Mouse (Mus musculus) heart, postnatal 0 days (tissue): Measurements from ENCODE around the gene Zfp622. TPM values are rescaled to one million over a fixed set of nuclear protein-coding genes. Genes with fewer than 3 reads are reported as not detected.

Experiments used
- ATAC-seq: fragments of 200-750 bp; cut with Nextera tagmentation; 2 replicates; pipeline ENCODE4 v1.8.0; 2017; ENCODE audit warnings: low read depth, moderate number of reproducible peaks, moderate library complexity; ENCODE audit not compliant: insufficient read depth
- DNase-seq: peaks from one replicate; pipeline ENCODE4 v3.0.0-alpha.2; 2016; ENCODE audit warnings: low spot score
- H3K27ac ChIP-seq: fragments of 300-500 bp; sonication (generic); 2 replicates; pipeline ENCODE4 v1.5.1; 2014; ENCODE audit warnings: low read depth, mild to moderate bottlenecking
- H3K27me3 ChIP-seq: fragments of 300-500 bp; sonication (generic); 2 replicates; pipeline ENCODE4 v1.6.1; 2014; ENCODE audit warnings: low read length, mixed read lengths; ENCODE audit not compliant: control insufficient read depth, insufficient read depth
- H3K36me3 ChIP-seq: fragments of 300-500 bp; sonication (generic); replicated peaks from 2 replicates; pipeline ENCODE4 v1.6.1; 2014; ENCODE audit warnings: low read length, mixed read lengths; ENCODE audit not compliant: control insufficient read depth, insufficient read depth
- H3K4me1 ChIP-seq: fragments of 300-500 bp; sonication (generic); 2 replicates; pipeline ENCODE4 v1.6.1; 2014; ENCODE audit warnings: antibody characterized with exemption; ENCODE audit not compliant: control insufficient read depth, insufficient read depth
- H3K4me2 ChIP-seq: fragments of 300-500 bp; sonication (generic); 2 replicates; pipeline ENCODE4 v1.6.1; 2014; ENCODE audit warnings: low read depth, mild to moderate bottlenecking, low read length, moderate library complexity
- H3K4me3 ChIP-seq: fragments of 300-500 bp; sonication (generic); 2 replicates; pipeline ENCODE4 v1.5.1; 2014; ENCODE audit warnings: low read depth, low read length
- H3K9ac ChIP-seq: fragments of 300-500 bp; sonication (generic); replicated peaks from 2 replicates; pipeline ENCODE4 v1.6.1; 2014; ENCODE audit warnings: low read depth, low read length, mixed read lengths
- H3K9me3 ChIP-seq: fragments of 300-500 bp; sonication (generic); replicated peaks from 2 replicates; pipeline ENCODE4 v1.6.1; 2016; ENCODE audit warnings: low read length; ENCODE audit not compliant: control insufficient read depth
- CTCF ChIP-seq: IDR thresholded peaks from 2 replicates; pipeline ENCODE4 v1.5.1; 2016; ENCODE audit warnings: antibody characterized with exemption, control low read depth, low read depth
- EP300 ChIP-seq: IDR thresholded peaks from 2 replicates; pipeline ENCODE4 v1.6.1; 2016; ENCODE audit warnings: antibody characterized with exemption, low read depth
- WGBS: fragments of 180-500 bp; shearing (Covaris S2); extraction: QIAGEN DNeasy Blood & Tissue Kit; methylation state at CpG from one replicate; pipeline ENCODE4 v1.1.7; 2014; 5-methylcytosine and 5-hydroxymethylcytosine counted together
- microRNA-seq: library from miRNA; unstranded; fragments of <30 nt; microRNA quantifications from one replicate; pipeline ENCODE4, GENCODE M21; 2016
- polyA plus RNA-seq: library from polyadenylated mRNA; unstranded; fragments of >200 nt; fragmentation: Nextera tagmentation; extraction: Ambion mirVana; gene quantifications from 2 replicates; pipeline ENCODE4 v1.2.1, GENCODE M21; 2015
- total RNA-seq: library from RNA; depleted of rRNA; stranded (reverse); fragments of >200 nt; gene quantifications from 2 replicates; pipeline ENCODE4 v1.2.3, GENCODE M21; 2014; ENCODE audit warnings: low replicate concordance; rRNA removed

Gene Zfp622
- total and polyA plus RNA-seq, 2 experiments from 2014 or later, result 9.2 to 11.0 TPM

- no peaks in the 10 kb centered on the region for H3K4me1 ChIP-seq
- H3K9ac ChIP-seq, result no peak overlapping the region
- H3K27me3 ChIP-seq, result no peaks in the 10 kb centered on the region
- H3K9me3 ChIP-seq, result no peaks in the 10 kb centered on the region
- WGBS, result 81% methylated on average over 8 of the region's 8 CpGs
- TF ChIP-seq CTCF, result no peak
- no peak for TF ChIP-seq EP300
- H3K4me2 ChIP-seq, result no peak overlapping the region
- no peak overlapping the region for H3K27ac ChIP-seq
- H3K36me3 ChIP-seq, result no peaks in the 10 kb centered on the region
- H3K4me3 ChIP-seq, result no peak overlapping the region
- DNase-seq, result no peak
- ATAC-seq, result no peak
Observed at GRCm38 (mm10) chr15:26021721-26022120, 37.6 kb downstream of the Zfp622 start.

- Histone ChIP-seq H3K4me3 (no peak overlapping the region), H3K9me3 (no peaks in the 10 kb centered on the region), H3K4me2 (no peak overlapping the region), H3K4me1 (no peaks in the 10 kb centered on the region), H3K27ac (no peak overlapping the region), H3K9ac (no peak overlapping the region), H3K27me3 (no peaks in the 10 kb centered on the region), H3K36me3 (no peaks in the 10 kb centered on the region)
- no peak for TF ChIP-seq EP300
- TF ChIP-seq CTCF, result no peak
- DNase-seq, result no peak
- no peak for ATAC-seq
- 82% methylated on average over 5 of the region's 5 CpGs for WGBS
Observed at GRCm38 (mm10) chr15:26022636-26023035, 38.5 kb downstream of the Zfp622 start.

DNA sequence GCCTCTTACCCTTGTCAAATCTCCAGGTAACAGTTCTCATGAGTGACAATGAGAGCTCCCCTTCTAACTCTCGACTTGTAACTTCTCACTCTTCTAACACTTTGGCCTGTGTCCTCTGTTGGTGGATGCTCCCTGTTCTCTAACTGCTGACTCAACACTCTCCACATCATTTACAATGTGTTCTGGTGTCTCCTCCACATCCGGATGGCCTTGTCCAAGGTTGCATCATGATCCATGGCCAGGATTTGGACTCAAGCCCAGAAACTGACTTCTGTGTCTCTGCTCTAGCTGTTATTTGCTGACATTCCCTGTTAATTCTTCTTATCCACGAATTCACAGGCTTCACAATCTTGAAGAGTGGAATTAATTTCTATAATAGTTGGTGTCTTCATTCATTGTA lies 47.5 kb downstream of the Zfp622 start:
- DNase-seq (no peak), ATAC-seq (no peak)

DNA sequence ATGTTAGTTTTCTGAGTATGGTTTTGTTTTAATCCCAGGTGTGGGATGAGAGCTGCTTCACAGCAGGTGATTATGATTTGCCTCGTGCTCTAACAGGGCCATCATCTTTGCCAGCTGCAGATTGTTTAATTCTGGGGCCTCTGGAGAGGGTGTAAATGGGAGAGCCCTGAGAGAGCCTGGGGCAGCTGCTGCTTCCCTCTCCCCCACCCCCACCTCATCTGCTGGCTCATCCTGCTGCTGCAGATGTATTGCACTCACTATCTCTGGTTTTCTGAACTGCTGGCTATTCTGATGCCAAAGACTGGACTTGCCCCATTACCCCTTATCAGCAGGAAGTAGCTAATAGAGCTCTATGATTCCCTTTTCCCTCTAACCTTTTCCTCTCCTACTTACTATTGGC lies 56.4 kb downstream of the Zfp622 start:
- Histone ChIP-seq H3K4me1 (no peaks in the 10 kb centered on the region), H3K9me3 (no peaks in the 10 kb centered on the region), H3K27ac (no peak overlapping the region), H3K4me3 (no peak overlapping the region), H3K4me2 (no peak overlapping the region), H3K36me3 (no peaks in the 10 kb centered on the region), H3K9ac (no peak overlapping the region), H3K27me3 (no peaks in the 10 kb centered on the region)
- WGBS, result 29% methylated on average over 1 of the region's 1 CpGs
- DNase-seq (no peak), ATAC-seq (no peak)
- TF ChIP-seq EP300 (no peak), CTCF (no peak)

More for the DNA sequence above, 47.5 kb downstream of the Zfp622 start:
- Histone ChIP-seq H3K4me3 (no peak overlapping the region), H3K36me3 (no peaks in the 10 kb centered on the region), H3K27ac (no peak overlapping the region), H3K4me1 (no peaks in the 10 kb centered on the region), H3K4me2 (no peak overlapping the region), H3K9me3 (no peaks in the 10 kb centered on the region), H3K27me3 (no peaks in the 10 kb centered on the region), H3K9ac (no peak overlapping the region)
- TF ChIP-seq CTCF (no peak), EP300 (no peak)
- WGBS, result 40% methylated on average over 3 of the region's 3 CpGs

DNA sequence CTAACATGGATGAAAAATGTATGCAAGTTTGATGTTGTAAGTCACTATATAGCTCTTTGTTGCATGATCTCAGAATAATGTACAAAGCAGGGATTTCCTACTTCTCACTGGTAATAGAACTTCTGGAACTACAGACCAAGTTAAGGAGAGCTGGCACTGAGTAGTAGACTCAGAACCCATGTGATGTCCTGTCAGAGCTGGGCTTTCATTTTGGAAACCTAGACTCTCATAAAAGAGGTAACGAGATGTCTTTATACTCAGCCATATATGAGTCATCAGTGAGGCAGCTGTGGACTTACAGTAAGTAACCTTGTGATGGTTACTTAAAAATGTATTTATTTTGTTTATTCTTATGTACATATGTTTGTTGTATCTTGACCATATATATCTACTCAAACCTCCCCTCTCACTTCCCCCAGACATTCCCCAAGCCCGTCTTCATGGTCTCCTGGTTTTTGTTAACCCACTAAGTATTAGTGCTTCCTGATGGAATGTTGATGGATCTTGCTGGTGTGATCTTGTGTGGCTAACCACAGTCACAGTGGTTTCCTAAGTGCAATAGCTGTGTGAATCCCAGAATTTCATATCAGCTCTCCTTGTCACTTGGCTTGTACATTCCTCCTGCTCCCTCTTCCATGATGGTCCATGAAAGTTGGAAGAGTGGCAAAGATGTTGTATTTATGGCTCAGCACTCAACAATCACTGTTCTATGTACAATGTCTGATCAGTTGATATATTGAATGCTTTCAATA lies 57.2 kb downstream of the Zfp622 start:
- no peak overlapping the region for H3K4me3 ChIP-seq
- no peaks in the 10 kb centered on the region for H3K27me3 ChIP-seq
- TF ChIP-seq EP300, result no peak
- no peak for TF ChIP-seq CTCF
- 64% methylated on average over 2 of the region's 2 CpGs for WGBS
- DNase-seq, result no peak
- H3K4me1 ChIP-seq, result no peaks in the 10 kb centered on the region
- no peak overlapping the region for H3K9ac ChIP-seq
- no peak for ATAC-seq
- H3K27ac ChIP-seq, result no peak overlapping the region
- H3K4me2 ChIP-seq, result no peak overlapping the region
- no peaks in the 10 kb centered on the region for H3K36me3 ChIP-seq
- no peaks in the 10 kb centered on the region for H3K9me3 ChIP-seq

Small RNA genes lying within 50 kb of the gene (microRNA-seq; reads per million reads assigned to microRNA genes)
- gene Mir7212, result 0.71 reads per million

Other genes with a start within 250 kb of the Zfp622 start
- 157 and 230 TPM in 2 replicates for gene Retreg1, start 141.2 kb upstream of the Zfp622 start, total RNA-seq
- 141 and 142 TPM in 2 replicates for gene Retreg1, start 141.2 kb upstream of the Zfp622 start, polyA plus RNA-seq